Mouse (Mus musculus): ENCODE results near the gene Eps8. TPM values are rescaled to one million over a fixed set of nuclear protein-coding genes. Genes with fewer than 3 reads are reported as not detected.

The Eps8 gene
- polyA plus RNA-seq, 1 experiment from 2014 or later, result 17.8 TPM

GRCm38 (mm10) chr6:137661583-137662365 is 7.1 kb upstream of the Eps8 start:
- Histone ChIP-seq H3K4me1 (no peaks in the 10 kb centered on the region), H3K36me3 (no peaks in the 10 kb centered on the region), H3K27me3 (replicated peaks) (no peaks in the 10 kb centered on the region), H3K9me3 (peaks cover 6% of the 10 kb centered on the region; the same call in 1 of the 2 replicates), H3K27ac (replicated peaks) (no peak overlapping the region), H3K4me3 (no peak overlapping the region), H3K4me2 (no peak overlapping the region), H3K9ac (no peak overlapping the region)
- 88% methylated on average over 23 of the region's 23 CpGs for whole genome bisulfite sequencing
- ATAC-seq (ENCODE audit: extremely low read depth, insufficient number of reproducible peaks, low FRiP score, low TSS enrichment), result no peak

GRCm38 (mm10) chr6:137658426-137659088 is 3.9 kb upstream of the Eps8 start:
- Histone ChIP-seq H3K27ac (replicated peaks) (no peak overlapping the region), H3K4me1 (no peaks in the 10 kb centered on the region), H3K9ac (no peak overlapping the region), H3K4me2 (no peak overlapping the region), H3K36me3 (no peaks in the 10 kb centered on the region), H3K27me3 (replicated peaks) (no peaks in the 10 kb centered on the region), H3K4me3 (no peak overlapping the region), H3K9me3 (peaks cover 6% of the 10 kb centered on the region; the same call in 1 of the 2 replicates)
- WGBS, result 71% methylated on average over 12 of the region's 12 CpGs
- ATAC-seq (ENCODE audit: extremely low read depth, insufficient number of reproducible peaks, low FRiP score, low TSS enrichment), result no peak

- 78% methylated on average over 6 of the region's 6 CpGs for WGBS
- Histone ChIP-seq H3K27ac (replicated peaks) (no peak overlapping the region), H3K36me3 (no peaks in the 10 kb centered on the region), H3K27me3 (replicated peaks) (no peaks in the 10 kb centered on the region), H3K4me1 (no peaks in the 10 kb centered on the region), H3K4me2 (no peak overlapping the region), H3K9ac (no peak overlapping the region), H3K9me3 (peaks cover 7% of the 10 kb centered on the region), H3K4me3 (no peak overlapping the region)
- no peak for ATAC-seq (ENCODE audit: extremely low read depth, insufficient number of reproducible peaks, low FRiP score, low TSS enrichment)
Observed at GRCm38 (mm10) chr6:137657203-137657602, 2.5 kb upstream of the Eps8 start.

- ATAC-seq (ENCODE audit: extremely low read depth, insufficient number of reproducible peaks, low FRiP score, low TSS enrichment), result 0 out of 2 replicates have a peak, but pooled peaks have one; percentile 39
- Histone ChIP-seq H3K4me2 (peak overlapping the region; percentile 96), H3K27me3 (replicated peaks) (peaks cover 3% of the 10 kb centered on the region), H3K4me3 (peak overlapping the region; percentile 86), H3K36me3 (no peaks in the 10 kb centered on the region), H3K27ac (replicated peaks) (no peak overlapping the region), H3K9me3 (peaks cover 8% of the 10 kb centered on the region; the same call in 1 of the 2 replicates), H3K9ac (peak overlapping the region; percentile 89), H3K4me1 (peaks cover 12% of the 10 kb centered on the region; the same call in 1 of the 2 replicates)
- WGBS, result 23% methylated on average over 4 of the region's 7 CpGs
Observed at GRCm38 (mm10) chr6:137649528-137649927, 5.1 kb downstream of the Eps8 start.

GRCm38 (mm10) chr6:137649068-137649480 is 5.6 kb downstream of the Eps8 start:
- Histone ChIP-seq H3K9ac (peak overlapping the region; percentile 89), H3K4me3 (peak overlapping the region; percentile 86), H3K27ac (replicated peaks) (0 out of 2 replicates have a peak overlapping the region, but pooled peaks have one; percentile 36), H3K4me2 (peak overlapping the region; percentile 96), H3K36me3 (no peaks in the 10 kb centered on the region), H3K9me3 (peaks cover 8% of the 10 kb centered on the region; the same call in 1 of the 2 replicates), H3K27me3 (replicated peaks) (peaks cover 3% of the 10 kb centered on the region), H3K4me1 (peaks cover 12% of the 10 kb centered on the region; the same call in 1 of the 2 replicates)
- WGBS, result under 1% methylated on average over 51 of the region's 51 CpGs
- peak; percentile 53; the same call in 1 of the 2 replicates for ATAC-seq (ENCODE audit: extremely low read depth, insufficient number of reproducible peaks, low FRiP score, low TSS enrichment)

- Histone ChIP-seq H3K9me3 (peaks cover 8% of the 10 kb centered on the region; the same call in 1 of the 2 replicates), H3K4me3 (peak overlapping the region; percentile 86), H3K9ac (peak overlapping the region; percentile 89), H3K4me1 (peaks cover 12% of the 10 kb centered on the region; the same call in 1 of the 2 replicates), H3K27ac (replicated peaks) (peak overlapping the region; percentile 36; the same call in 1 of the 2 replicates), H3K36me3 (no peaks in the 10 kb centered on the region), H3K27me3 (replicated peaks) (peaks cover 3% of the 10 kb centered on the region), H3K4me2 (peak overlapping the region; percentile 96)
- ATAC-seq (ENCODE audit: extremely low read depth, insufficient number of reproducible peaks, low FRiP score, low TSS enrichment), result peak; percentile 19; the same call in 1 of the 2 replicates
- 2% methylated on average over 59 of the region's 59 CpGs for WGBS
Observed at GRCm38 (mm10) chr6:137648110-137649067, 6.3 kb downstream of the Eps8 start.

- Histone ChIP-seq H3K4me2 (peak overlapping the region; percentile 96), H3K27ac (replicated peaks) (peak overlapping the region; percentile 36; the same call in 1 of the 2 replicates), H3K4me1 (peaks cover 12% of the 10 kb centered on the region; the same call in 1 of the 2 replicates), H3K4me3 (peak overlapping the region; percentile 86), H3K9ac (peak overlapping the region; percentile 89), H3K9me3 (peaks cover 8% of the 10 kb centered on the region; the same call in 1 of the 2 replicates), H3K36me3 (no peaks in the 10 kb centered on the region), H3K27me3 (replicated peaks) (peaks cover 3% of the 10 kb centered on the region)
- 25% methylated on average over 10 of the region's 10 CpGs for WGBS
- no peak for ATAC-seq (ENCODE audit: extremely low read depth, insufficient number of reproducible peaks, low FRiP score, low TSS enrichment)
Observed at GRCm38 (mm10) chr6:137647646-137648045, 7.0 kb downstream of the Eps8 start.

- Histone ChIP-seq H3K27ac (replicated peaks) (no peak overlapping the region), H3K9me3 (peaks cover 5% of the 10 kb centered on the region; the same call in 1 of the 2 replicates), H3K4me3 (peak overlapping the region; percentile 86; the same call in 1 of the 2 replicates), H3K27me3 (replicated peaks) (peaks cover 3% of the 10 kb centered on the region), H3K9ac (no peak overlapping the region), H3K36me3 (no peaks in the 10 kb centered on the region), H3K4me1 (peaks cover 12% of the 10 kb centered on the region; the same call in 1 of the 2 replicates), H3K4me2 (peak overlapping the region; percentile 96)
- ATAC-seq (ENCODE audit: extremely low read depth, insufficient number of reproducible peaks, low FRiP score, low TSS enrichment), result no peak
- 65% methylated on average over 2 of the region's 2 CpGs for WGBS
Observed at GRCm38 (mm10) chr6:137646726-137647125, 8.0 kb downstream of the Eps8 start.

GRCm38 (mm10) chr6:137644893-137645292 is 9.8 kb downstream of the Eps8 start:
- no peak for ATAC-seq (ENCODE audit: extremely low read depth, insufficient number of reproducible peaks, low FRiP score, low TSS enrichment)
- WGBS, result 84% methylated on average over 5 of the region's 5 CpGs
- Histone ChIP-seq H3K36me3 (no peaks in the 10 kb centered on the region), H3K9ac (no peak overlapping the region), H3K9me3 (no peaks in the 10 kb centered on the region), H3K27ac (replicated peaks) (no peak overlapping the region), H3K4me2 (no peak overlapping the region), H3K4me3 (no peak overlapping the region), H3K4me1 (peaks cover 12% of the 10 kb centered on the region; the same call in 1 of the 2 replicates), H3K27me3 (replicated peaks) (peaks cover 3% of the 10 kb centered on the region)

- H3K4me2 ChIP-seq, result no peak overlapping the region
- H3K9me3 ChIP-seq, result no peaks in the 10 kb centered on the region
- no peak for ATAC-seq (ENCODE audit: extremely low read depth, insufficient number of reproducible peaks, low FRiP score, low TSS enrichment)
- peaks cover 3% of the 10 kb centered on the region for H3K27me3 ChIP-seq (replicated peaks)
- peaks cover 12% of the 10 kb centered on the region; the same call in 1 of the 2 replicates for H3K4me1 ChIP-seq
- H3K36me3 ChIP-seq, result no peaks in the 10 kb centered on the region
- WGBS, result 69% methylated on average over 4 of the region's 4 CpGs
- no peak overlapping the region for H3K27ac ChIP-seq (replicated peaks)
- no peak overlapping the region for H3K9ac ChIP-seq
- no peak overlapping the region for H3K4me3 ChIP-seq
Observed at GRCm38 (mm10) chr6:137643814-137644213, 10.9 kb downstream of the Eps8 start.

Data from heart, embryonic 13.5 days (tissue).